Mouse (Mus musculus) retina, postnatal 1 day (tissue): ENCODE measurements around the gene Reg3g.
"Not testable (repeated sequence)": the region's sequence is repeated elsewhere in the genome, so short reads cannot be mapped to it uniquely, and the experiment has no call there.

Experiments
- DNase-seq: peaks from one replicate; pipeline ENCODE4 v3.0.0-alpha.2; 2012

Gene Reg3g

GRCm38 (mm10) chr6:78468772-78469171 is at the start of gene Reg3g:
TSS of gene Reg3g (minus strand) at chr6:78468872.
- DNase-seq = no peak

GRCm38 (mm10) chr6:78515777-78516446 is 47.2 kb upstream of the Reg3g start:
- DNase-seq = no peak

- peak; percentile 69 for DNase-seq
These were observed 44.2 kb upstream of the Reg3g start for GRCm38 (mm10) chr6:78512833-78513232.

GRCm38 (mm10) chr6:78510173-78510900 is 41.7 kb upstream of the Reg3g start:
- DNase-seq = peak; percentile 22

GRCm38 (mm10) chr6:78505745-78506144 is 37.1 kb upstream of the Reg3g start:
- DNase-seq = no peak

GRCm38 (mm10) chr6:78494633-78495032 is 26.0 kb upstream of the Reg3g start:
- no peak for DNase-seq

- no peak for DNase-seq
These were observed 615 bp upstream of the Reg3g start for GRCm38 (mm10) chr6:78469287-78469686.

- no peak for DNase-seq
These were observed 5.4 kb downstream of the Reg3g start for GRCm38 (mm10) chr6:78463266-78463665.

- DNase-seq = no peak
These were observed 6.3 kb downstream of the Reg3g start for GRCm38 (mm10) chr6:78462360-78462759.

GRCm38 (mm10) chr6:78460191-78460825 is 8.4 kb downstream of the Reg3g start:
- DNase-seq = peak; percentile 51

GRCm38 (mm10) chr6:78452804-78453203 is 15.9 kb downstream of the Reg3g start:
- no peak for DNase-seq

- DNase-seq = no peak
These were observed 20.3 kb downstream of the Reg3g start for GRCm38 (mm10) chr6:78448409-78448808.

GRCm38 (mm10) chr6:78447202-78447601 is 21.5 kb downstream of the Reg3g start:
- DNase-seq = no peak

GRCm38 (mm10) chr6:78425497-78425896 is 43.2 kb downstream of the Reg3g start:
- no peak for DNase-seq

GRCm38 (mm10) chr6:78422411-78422810 is 46.3 kb downstream of the Reg3g start, which contains the start of gene Reg1:
TSS of gene Reg1 (plus strand) at chr6:78422711.
- DNase-seq = not testable (repeated sequence)
